Mouse (Mus musculus): ENCODE data around the gene Gng5.

GRCm38 (mm10) chr3:146500810-146501201 lies 1.2 kb downstream of the Gng5 start:
- TF ChIP-seq CTCF (IDR thresholded peaks at IDR 0.05; ENCODE audit: borderline replicate concordance, extremely low read depth, insufficient read depth, insufficient read length) (no peak), POLR2A (IDR thresholded peaks at IDR 0.05; ENCODE audit: borderline replicate concordance, extremely low read depth, insufficient read depth, insufficient read length, poor library complexity, severe bottlenecking) (no peak)
